Mouse (Mus musculus): ENCODE measurements around the gene Ccdc122. TPM values are rescaled to one million over a fixed set of nuclear protein-coding genes. Genes with fewer than 3 reads are reported as not detected.
A peak's percentile ranks its signal among the peaks of the same experiment; 100 is the strongest.

The Ccdc122 gene
- polyA plus RNA-seq, 1 experiment from 2014 or later, result 2.9 TPM

- Histone ChIP-seq H3K4me1 (ENCODE audit: control insufficient read depth, insufficient read depth, low read length) (no peaks in the 10 kb centered on the region), H3K36me3 (ENCODE audit: control insufficient read depth, insufficient read depth, low read length) (no peaks in the 10 kb centered on the region), H3K4me3 (ENCODE audit: low read length) (no peak overlapping the region), H3K9me3 (ENCODE audit: control insufficient read depth, low read length) (no peaks in the 10 kb centered on the region), H3K4me2 (ENCODE audit: low read depth, low read length) (no peak overlapping the region), H3K27ac (ENCODE audit: low read length) (no peak overlapping the region), H3K27me3 (replicated peaks; ENCODE audit: control insufficient read depth, insufficient read depth, low read length) (no peaks in the 10 kb centered on the region), H3K9ac (ENCODE audit: low read depth, low read length) (no peak overlapping the region)
- 61% methylated on average over 5 of the region's 5 CpGs for WGBS
- no peak for ATAC-seq
Observed at GRCm38 (mm10) chr14:77029319-77030054, 7.1 kb upstream of the Ccdc122 start.

- WGBS, result 72% methylated on average over 5 of the region's 5 CpGs
- no peaks in the 10 kb centered on the region for H3K4me1 ChIP-seq (ENCODE audit: control insufficient read depth, insufficient read depth, low read length)
- no peak overlapping the region for H3K9ac ChIP-seq (ENCODE audit: low read depth, low read length)
- no peaks in the 10 kb centered on the region for H3K36me3 ChIP-seq (ENCODE audit: control insufficient read depth, insufficient read depth, low read length)
- peak; percentile 66 for ATAC-seq
- H3K9me3 ChIP-seq (ENCODE audit: control insufficient read depth, low read length), result no peaks in the 10 kb centered on the region
- H3K4me3 ChIP-seq (ENCODE audit: low read length), result no peak overlapping the region
- H3K27ac ChIP-seq (ENCODE audit: low read length), result no peak overlapping the region
- H3K4me2 ChIP-seq (ENCODE audit: low read depth, low read length), result no peak overlapping the region
- no peaks in the 10 kb centered on the region for H3K27me3 ChIP-seq (replicated peaks; ENCODE audit: control insufficient read depth, insufficient read depth, low read length)
Observed at GRCm38 (mm10) chr14:77030808-77031207, 5.8 kb upstream of the Ccdc122 start.

GRCm38 (mm10) chr14:77032433-77032832 lies 4.1 kb upstream of the Ccdc122 start:
- Histone ChIP-seq H3K4me2 (ENCODE audit: low read depth, low read length) (no peak overlapping the region), H3K27ac (ENCODE audit: low read length) (no peak overlapping the region), H3K9ac (ENCODE audit: low read depth, low read length) (no peak overlapping the region), H3K4me3 (ENCODE audit: low read length) (no peak overlapping the region), H3K27me3 (replicated peaks; ENCODE audit: control insufficient read depth, insufficient read depth, low read length) (no peaks in the 10 kb centered on the region), H3K4me1 (ENCODE audit: control insufficient read depth, insufficient read depth, low read length) (no peaks in the 10 kb centered on the region), H3K9me3 (ENCODE audit: control insufficient read depth, low read length) (no peaks in the 10 kb centered on the region), H3K36me3 (ENCODE audit: control insufficient read depth, insufficient read depth, low read length) (no peaks in the 10 kb centered on the region)
- ATAC-seq, result no peak
- 58% methylated on average over 5 of the region's 5 CpGs for WGBS

GRCm38 (mm10) chr14:77033391-77033790 lies 3.2 kb upstream of the Ccdc122 start:
- 92% methylated on average over 3 of the region's 3 CpGs for WGBS
- H3K9me3 ChIP-seq (ENCODE audit: control insufficient read depth, low read length), result no peaks in the 10 kb centered on the region
- no peak for ATAC-seq
- no peak overlapping the region for H3K4me2 ChIP-seq (ENCODE audit: low read depth, low read length)
- H3K27ac ChIP-seq (ENCODE audit: low read length), result no peak overlapping the region
- no peaks in the 10 kb centered on the region for H3K36me3 ChIP-seq (ENCODE audit: control insufficient read depth, insufficient read depth, low read length)
- no peak overlapping the region for H3K9ac ChIP-seq (ENCODE audit: low read depth, low read length)
- no peaks in the 10 kb centered on the region for H3K27me3 ChIP-seq (replicated peaks; ENCODE audit: control insufficient read depth, insufficient read depth, low read length)
- H3K4me1 ChIP-seq (ENCODE audit: control insufficient read depth, insufficient read depth, low read length), result no peaks in the 10 kb centered on the region
- no peak overlapping the region for H3K4me3 ChIP-seq (ENCODE audit: low read length)

GRCm38 (mm10) chr14:77034175-77034915 lies 2.2 kb upstream of the Ccdc122 start:
- no peaks in the 10 kb centered on the region for H3K4me1 ChIP-seq (ENCODE audit: control insufficient read depth, insufficient read depth, low read length)
- no peaks in the 10 kb centered on the region for H3K27me3 ChIP-seq (replicated peaks; ENCODE audit: control insufficient read depth, insufficient read depth, low read length)
- H3K9ac ChIP-seq (ENCODE audit: low read depth, low read length), result no peak overlapping the region
- 61% methylated on average over 7 of the region's 7 CpGs for WGBS
- no peak overlapping the region for H3K27ac ChIP-seq (ENCODE audit: low read length)
- no peak for ATAC-seq
- no peak overlapping the region for H3K4me2 ChIP-seq (ENCODE audit: low read depth, low read length)
- no peak overlapping the region for H3K4me3 ChIP-seq (ENCODE audit: low read length)
- no peaks in the 10 kb centered on the region for H3K9me3 ChIP-seq (ENCODE audit: control insufficient read depth, low read length)
- H3K36me3 ChIP-seq (ENCODE audit: control insufficient read depth, insufficient read depth, low read length), result no peaks in the 10 kb centered on the region

- Histone ChIP-seq H3K9me3 (ENCODE audit: control insufficient read depth, low read length) (no peaks in the 10 kb centered on the region), H3K4me2 (ENCODE audit: low read depth, low read length) (no peak overlapping the region), H3K27me3 (replicated peaks; ENCODE audit: control insufficient read depth, insufficient read depth, low read length) (no peaks in the 10 kb centered on the region), H3K36me3 (ENCODE audit: control insufficient read depth, insufficient read depth, low read length) (no peaks in the 10 kb centered on the region), H3K27ac (ENCODE audit: low read length) (no peak overlapping the region), H3K9ac (ENCODE audit: low read depth, low read length) (no peak overlapping the region), H3K4me3 (ENCODE audit: low read length) (no peak overlapping the region), H3K4me1 (ENCODE audit: control insufficient read depth, insufficient read depth, low read length) (no peaks in the 10 kb centered on the region)
- no peak for ATAC-seq
- WGBS, result 83% methylated on average over 8 of the region's 8 CpGs
Observed at GRCm38 (mm10) chr14:77034970-77035369, 1.6 kb upstream of the Ccdc122 start.

- ATAC-seq, result no peak
- Histone ChIP-seq H3K4me3 (ENCODE audit: low read length) (no peak overlapping the region), H3K4me1 (ENCODE audit: control insufficient read depth, insufficient read depth, low read length) (no peaks in the 10 kb centered on the region), H3K36me3 (ENCODE audit: control insufficient read depth, insufficient read depth, low read length) (no peaks in the 10 kb centered on the region), H3K9ac (ENCODE audit: low read depth, low read length) (no peak overlapping the region), H3K9me3 (ENCODE audit: control insufficient read depth, low read length) (no peaks in the 10 kb centered on the region), H3K27me3 (replicated peaks; ENCODE audit: control insufficient read depth, insufficient read depth, low read length) (no peaks in the 10 kb centered on the region), H3K4me2 (ENCODE audit: low read depth, low read length) (no peak overlapping the region), H3K27ac (ENCODE audit: low read length) (no peak overlapping the region)
- WGBS, result 74% methylated on average over 5 of the region's 5 CpGs
Observed at GRCm38 (mm10) chr14:77037330-77037729, 758 bp downstream of the Ccdc122 start.

- Histone ChIP-seq H3K9ac (ENCODE audit: low read depth, low read length) (no peak overlapping the region), H3K4me3 (ENCODE audit: low read length) (no peak overlapping the region), H3K27ac (ENCODE audit: low read length) (no peak overlapping the region; the same call in 1 of the 2 replicates), H3K27me3 (replicated peaks; ENCODE audit: control insufficient read depth, insufficient read depth, low read length) (no peaks in the 10 kb centered on the region), H3K4me1 (ENCODE audit: control insufficient read depth, insufficient read depth, low read length) (no peaks in the 10 kb centered on the region), H3K36me3 (ENCODE audit: control insufficient read depth, insufficient read depth, low read length) (no peaks in the 10 kb centered on the region), H3K9me3 (ENCODE audit: control insufficient read depth, low read length) (no peaks in the 10 kb centered on the region), H3K4me2 (ENCODE audit: low read depth, low read length) (no peak overlapping the region)
- no peak for ATAC-seq
- WGBS, result 82% methylated on average over 8 of the region's 8 CpGs
Observed at GRCm38 (mm10) chr14:77037832-77038425, 1.4 kb downstream of the Ccdc122 start.

- Histone ChIP-seq H3K9me3 (ENCODE audit: control insufficient read depth, low read length) (no peaks in the 10 kb centered on the region), H3K27ac (ENCODE audit: low read length) (no peak overlapping the region), H3K4me3 (ENCODE audit: low read length) (no peak overlapping the region), H3K4me2 (ENCODE audit: low read depth, low read length) (no peak overlapping the region), H3K4me1 (ENCODE audit: control insufficient read depth, insufficient read depth, low read length) (no peaks in the 10 kb centered on the region), H3K9ac (ENCODE audit: low read depth, low read length) (no peak overlapping the region), H3K27me3 (replicated peaks; ENCODE audit: control insufficient read depth, insufficient read depth, low read length) (no peaks in the 10 kb centered on the region), H3K36me3 (ENCODE audit: control insufficient read depth, insufficient read depth, low read length) (no peaks in the 10 kb centered on the region)
- ATAC-seq, result no peak
Observed at GRCm38 (mm10) chr14:77053288-77053687, 16.7 kb downstream of the Ccdc122 start.
